34 mouse cellular contexts compared by ENCODE assay signal in the genomic region with DNA sequence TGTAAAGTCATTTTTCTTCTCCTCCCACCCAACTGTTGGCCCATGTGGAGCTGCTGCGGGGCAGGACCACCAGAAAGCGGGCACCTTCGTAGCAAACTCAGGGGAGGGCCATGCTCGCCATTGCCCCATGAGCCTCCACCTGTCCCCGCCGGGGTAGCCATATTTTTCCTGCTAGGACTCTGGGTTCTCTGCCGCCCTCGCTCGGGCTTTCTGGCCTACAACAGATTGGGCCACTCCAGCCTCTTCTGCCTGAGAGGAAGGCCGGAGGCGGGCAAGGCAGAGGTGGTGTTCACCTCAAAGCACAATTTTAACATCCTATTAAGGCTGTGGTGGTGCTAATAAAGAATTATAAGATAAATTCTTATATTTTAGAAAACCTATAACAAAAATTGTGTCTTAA. TPM values are rescaled to one million over a fixed set of nuclear protein-coding genes. Genes with fewer than 3 reads are reported as not detected.
"Had no signal": no experiment of that assay in that cellular context is flagged by ENCODE, and none has a peak within 500 bp of the region (broad histone marks: within the 10 kb centered on the region; RNA-seq: fewer than 3 reads in every experiment).

No protein-coding gene starts in this region.

- H3K4me3 ChIP-seq: embryonic facial prominence, embryonic 10.5 days; embryonic facial prominence, embryonic 12.5 days; embryonic facial prominence, embryonic 13.5 days; embryonic facial prominence, embryonic 15.5 days; erythroblast, embryonic 14.5 days; forebrain, embryonic 10.5 days; forebrain, embryonic 12.5 days; forebrain, embryonic 13.5 days; forebrain, embryonic 15.5 days; gastrocnemius, adult 2 months had no signal

- H3K27ac ChIP-seq: embryonic facial prominence, embryonic 10.5 days; embryonic facial prominence, embryonic 12.5 days; embryonic facial prominence, embryonic 13.5 days; embryonic facial prominence, embryonic 15.5 days; forebrain, embryonic 10.5 days; forebrain, embryonic 12.5 days; forebrain, embryonic 13.5 days; forebrain, embryonic 15.5 days; gastrocnemius, adult 2 months had no signal

- DNase-seq: cerebellum, adult 2 months; cerebellum, adult 8-10 months; cerebellum, adult 9-10 months; cerebellum, adult 9-11 months; cerebellum, postnatal 10 days; cerebellum, postnatal 14 days; cerebellum, postnatal 25 days; cerebellum, postnatal 36 days; embryo, embryonic 11 days; forebrain, postnatal 0 days; gastrocnemius, adult 2 months; gastrocnemius, postnatal 10 days; gastrocnemius, postnatal 14 days; gastrocnemius, postnatal 25 days; gastrocnemius, postnatal 36 days; heart, adult 18-20 months had no signal

- H3K9ac ChIP-seq: embryonic facial prominence, embryonic 12.5 days; embryonic facial prominence, embryonic 13.5 days; embryonic facial prominence, embryonic 15.5 days; forebrain, embryonic 12.5 days; forebrain, embryonic 13.5 days; forebrain, embryonic 15.5 days; forebrain, postnatal 0 days had no signal

- H3K4me2 ChIP-seq: embryonic facial prominence, embryonic 12.5 days; embryonic facial prominence, embryonic 13.5 days; embryonic facial prominence, embryonic 15.5 days; forebrain, embryonic 12.5 days; forebrain, embryonic 13.5 days; forebrain, embryonic 15.5 days had no signal

- H3K9me3 ChIP-seq: embryonic facial prominence, embryonic 10.5 days; embryonic facial prominence, embryonic 12.5 days; embryonic facial prominence, embryonic 13.5 days; embryonic facial prominence, embryonic 15.5 days; forebrain, embryonic 12.5 days; forebrain, embryonic 13.5 days; forebrain, embryonic 15.5 days had no signal

- ATAC-seq: forebrain, embryonic 13.5 days; forebrain, embryonic 14.5 days; forebrain, embryonic 15.5 days; forebrain, embryonic 16.5 days; forebrain, postnatal 0 days had no signal

- H3K4me1 ChIP-seq: embryonic facial prominence, embryonic 10.5 days; embryonic facial prominence, embryonic 12.5 days; embryonic facial prominence, embryonic 13.5 days; embryonic facial prominence, embryonic 15.5 days; forebrain, embryonic 10.5 days; forebrain, embryonic 12.5 days; forebrain, embryonic 13.5 days; forebrain, embryonic 15.5 days had no signal

- H3K27me3 ChIP-seq: embryonic facial prominence, embryonic 12.5 days; embryonic facial prominence, embryonic 13.5 days; embryonic facial prominence, embryonic 15.5 days; forebrain, embryonic 12.5 days; forebrain, embryonic 13.5 days; forebrain, embryonic 15.5 days had no signal

- H3K36me3 ChIP-seq: embryonic facial prominence, embryonic 10.5 days; embryonic facial prominence, embryonic 12.5 days; embryonic facial prominence, embryonic 13.5 days; embryonic facial prominence, embryonic 15.5 days; forebrain, embryonic 10.5 days; forebrain, embryonic 12.5 days; forebrain, embryonic 15.5 days had no signal

RNA-seq across cellular contexts. Expression of a gene that starts 26.7 kb away (rescaled TPM):
- total RNA-seq: common myeloid progenitor, adult 5-6 weeks; granulocyte monocyte progenitor cell, adult 5-6 weeks had no signal
- polyA plus RNA-seq: embryonic facial prominence, embryonic 10.5 days; embryonic facial prominence, embryonic 13.5 days; erythroblast, embryonic 14.5 days; forebrain, embryonic 10.5 days; forebrain, embryonic 11.5 days; forebrain, embryonic 12.5 days; forebrain, embryonic 13.5 days; forebrain, embryonic 14.5 days; forebrain, embryonic 15.5 days; forebrain, embryonic 16.5 days had no signal

RNA-seq across cellular contexts. Expression of a gene that starts 41.6 kb away (rescaled TPM):
- total RNA-seq: common myeloid progenitor, adult 5-6 weeks; forebrain, postnatal 0 days; gastrocnemius, postnatal 14 days; granulocyte monocyte progenitor cell, adult 5-6 weeks; heart, adult 18-20 months had no signal
- polyA plus RNA-seq: cerebellum, adult 2 months; cortical plate, adult 2 months; embryonic facial prominence, embryonic 10.5 days; embryonic facial prominence, embryonic 11.5 days; embryonic facial prominence, embryonic 12.5 days; embryonic facial prominence, embryonic 13.5 days; embryonic facial prominence, embryonic 14.5 days; embryonic facial prominence, embryonic 15.5 days; erythroblast, embryonic 14.5 days; forebrain, embryonic 10.5 days; forebrain, embryonic 11.5 days; forebrain, embryonic 12.5 days; forebrain, embryonic 13.5 days; forebrain, embryonic 14.5 days; forebrain, embryonic 15.5 days; forebrain, embryonic 16.5 days; forebrain, postnatal 0 days; frontal cortex, adult 2 months had no signal

RNA-seq across cellular contexts. Expression of a gene that starts 41.6 kb away (rescaled TPM):
- total RNA-seq: common myeloid progenitor, adult 5-6 weeks; forebrain, postnatal 0 days; gastrocnemius, adult 2 months; gastrocnemius, postnatal 14 days; granulocyte monocyte progenitor cell, adult 5-6 weeks had no signal
- polyA plus RNA-seq: cerebellum, adult 2 months; cortical plate, adult 2 months; embryonic facial prominence, embryonic 10.5 days; embryonic facial prominence, embryonic 11.5 days; embryonic facial prominence, embryonic 12.5 days; embryonic facial prominence, embryonic 13.5 days; embryonic facial prominence, embryonic 14.5 days; embryonic facial prominence, embryonic 15.5 days; erythroblast, embryonic 14.5 days; forebrain, embryonic 10.5 days; forebrain, embryonic 11.5 days; forebrain, embryonic 12.5 days; forebrain, embryonic 13.5 days; forebrain, embryonic 14.5 days; forebrain, embryonic 15.5 days; forebrain, embryonic 16.5 days; forebrain, postnatal 0 days; frontal cortex, adult 2 months had no signal
